Mouse (Mus musculus) G1E (cell line): ENCODE results near the gene Olfr685.

Source experiments
- CTCF ChIP-seq: IDR thresholded peaks from 2 replicates; pipeline ENCODE4 v1.5.1; 2012; ENCODE audit warnings: low read depth, low read length, inconsistent platforms, mixed read lengths
- GATA1 ChIP-seq: IDR thresholded peaks from 2 replicates; pipeline ENCODE4 v1.6.1; 2012; ENCODE audit warnings: borderline replicate concordance, low read length, inconsistent platforms, mixed read lengths
- GATA2 ChIP-seq: IDR thresholded peaks from 2 replicates; pipeline ENCODE4 v1.6.1; 2012; ENCODE audit warnings: low read depth, low read length, inconsistent platforms, borderline replicate concordance
- POLR2AphosphoS5 ChIP-seq: IDR thresholded peaks from 2 replicates; pipeline ENCODE4 v1.6.1; 2012; ENCODE audit warnings: low read depth, low read length, inconsistent platforms; ENCODE audit not compliant: insufficient replicate concordance
- TAL1 ChIP-seq: conservative IDR thresholded peaks from 2 replicates; pipeline ENCODE4 v1.6.1; 2012; ENCODE audit warnings: low read depth, low read length, inconsistent platforms, mixed read lengths

DNA sequence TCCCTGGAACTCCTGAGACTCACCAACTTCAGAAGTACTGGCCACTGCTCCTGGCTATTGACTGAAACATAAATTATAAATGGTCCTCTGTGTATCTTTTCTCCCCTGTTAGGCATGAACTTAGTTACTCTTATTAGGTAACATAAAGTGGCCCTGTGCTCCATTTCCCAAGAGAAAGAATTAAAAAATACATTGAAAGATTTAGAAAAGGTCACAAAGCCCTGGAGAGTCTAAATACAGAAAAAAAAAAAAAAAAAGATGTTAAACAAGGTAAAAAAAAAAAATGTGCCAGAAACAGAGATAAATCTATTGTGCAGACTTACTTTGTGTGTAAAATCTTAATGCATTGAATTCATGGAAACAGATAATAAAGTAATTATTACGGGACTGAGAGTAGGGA, 22.3 kb downstream of the Olfr685 start, which contains the start of gene Olfr684:
- no peak for TF ChIP-seq CTCF
- TF ChIP-seq TAL1 = no peak
- TF ChIP-seq GATA1 = no peak
- no peak for TF ChIP-seq GATA2
- no peak for TF ChIP-seq POLR2AphosphoS5
